Mouse (Mus musculus) gastrocnemius, postnatal 10 days (tissue): ENCODE results near the gene Cxcl17. TPM values are rescaled to one million over a fixed set of nuclear protein-coding genes. Genes with fewer than 3 reads are reported as not detected.

Experiments
- DNase-seq: peaks from one replicate; pipeline ENCODE4 v3.0.0; 2021; ENCODE audit warnings: mixed read lengths
- total RNA-seq, 2 experiments: library from RNA; stranded (reverse); gene quantifications; 2 replicates each; pipeline ENCODE4 v1.2.3; 2021

Gene Cxcl17
- total RNA-seq, 2 experiments from 2014 or later, result not detected

- DNase-seq, result no peak
These were observed 21.7 kb downstream of the Cxcl17 start for GRCm38 (mm10) chr7:25390986-25391385.

DNA sequence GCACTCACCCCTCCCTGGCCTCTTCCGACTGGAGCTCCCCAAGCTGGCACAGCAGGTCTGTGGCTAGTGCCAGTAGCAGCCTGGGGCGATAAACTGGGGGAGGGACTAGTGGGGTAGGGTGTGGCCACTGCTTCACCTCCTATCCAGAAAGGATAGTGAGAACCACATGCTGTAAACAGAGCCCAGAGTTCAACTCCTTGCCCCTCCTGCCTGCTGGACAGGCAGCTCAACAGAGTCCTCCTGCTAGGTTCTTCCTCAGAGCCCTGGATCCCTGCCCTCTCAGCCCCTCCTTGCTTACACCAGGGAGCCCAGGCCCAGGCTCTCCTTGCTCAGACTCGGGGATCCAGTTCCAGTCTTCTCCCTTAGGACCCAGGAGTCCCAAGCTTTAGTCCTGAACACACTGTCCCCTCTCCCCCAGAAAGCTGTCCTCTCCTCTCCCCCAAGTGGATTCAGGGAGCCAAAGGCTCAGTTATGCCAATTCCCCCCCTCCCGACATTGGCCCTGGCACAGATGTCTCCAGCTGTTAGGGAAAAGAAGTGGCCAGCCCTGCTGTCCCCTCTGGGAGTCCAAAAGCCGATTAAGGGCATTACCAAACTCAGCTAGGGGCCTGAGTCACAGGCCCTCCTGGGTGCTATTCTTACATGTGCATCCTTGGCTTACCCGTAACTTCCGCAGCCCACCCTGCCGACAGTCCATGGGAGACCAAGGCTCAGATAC lies 22.5 kb downstream of the Cxcl17 start:
- DNase-seq, result peak; percentile 57

GRCm38 (mm10) chr7:25388916-25389315 lies 23.8 kb downstream of the Cxcl17 start:
- no peak for DNase-seq

DNA sequence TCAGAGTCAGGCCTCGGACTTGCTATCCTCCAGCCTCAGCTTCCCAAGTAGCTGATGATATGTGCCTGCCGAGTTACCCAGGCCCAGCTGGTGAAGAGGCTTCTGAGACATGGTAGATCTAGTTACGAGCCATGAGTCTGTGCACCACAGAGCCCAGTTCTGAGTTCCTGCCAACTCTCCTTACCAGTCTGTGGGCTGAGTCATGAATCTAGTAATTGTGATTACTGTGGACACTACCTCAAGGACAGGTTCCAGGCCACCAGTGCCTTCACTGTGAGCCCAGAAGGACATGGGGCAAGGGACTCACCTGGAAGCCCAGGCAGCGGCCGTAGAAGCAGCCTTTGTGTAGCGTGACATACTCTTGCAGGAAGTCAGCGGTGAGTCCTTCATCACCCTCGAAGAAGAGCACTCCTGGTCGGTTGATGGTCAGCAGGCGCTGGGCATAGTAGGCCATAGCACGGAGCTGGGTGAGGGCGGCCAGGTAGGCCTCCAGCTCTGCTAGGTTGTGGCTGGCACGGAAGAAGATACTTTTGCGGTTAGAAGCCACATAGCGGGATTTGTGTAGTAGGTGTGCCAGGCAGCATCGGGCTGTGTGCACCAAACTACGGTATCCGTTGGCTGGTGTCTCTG lies 24.8 kb downstream of the Cxcl17 start:
- no peak for DNase-seq

DNA sequence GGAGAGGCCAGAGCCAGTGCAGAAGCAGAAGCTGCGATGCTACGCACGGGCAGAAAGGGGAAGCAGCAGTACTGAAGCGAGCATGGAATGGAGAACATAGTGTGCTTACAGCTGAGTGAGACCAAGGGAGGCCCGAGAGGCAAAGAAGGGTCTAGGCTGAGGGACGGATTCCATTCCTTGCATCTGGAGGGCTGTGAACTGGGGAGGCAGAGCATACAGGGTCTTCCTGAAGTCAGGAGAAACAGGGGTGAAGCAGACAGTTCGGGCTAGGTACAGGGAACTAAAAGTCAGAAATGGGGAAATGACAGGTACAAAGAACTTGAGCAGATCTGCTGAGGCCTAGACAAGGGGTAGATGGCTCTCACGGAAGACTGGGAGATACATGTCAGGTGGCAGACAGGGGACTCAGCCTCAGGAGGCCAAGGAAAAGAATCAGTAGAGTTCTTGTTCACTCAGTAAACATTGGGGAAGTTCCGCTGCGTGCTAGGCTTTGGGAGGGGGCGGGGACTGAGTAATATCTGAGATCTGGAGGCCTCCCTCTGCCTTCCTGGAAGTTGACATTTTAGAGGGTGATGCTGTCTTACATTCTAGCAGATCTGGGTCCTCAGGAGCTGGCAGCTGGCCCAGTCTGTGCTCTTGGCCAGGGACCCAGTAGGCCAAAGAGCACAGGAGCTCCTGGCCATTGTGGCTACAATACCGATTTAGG lies 26.7 kb downstream of the Cxcl17 start:
- peak; percentile 76 for DNase-seq

GRCm38 (mm10) chr7:25385259-25385658 lies 27.4 kb downstream of the Cxcl17 start:
- no peak for DNase-seq

DNA sequence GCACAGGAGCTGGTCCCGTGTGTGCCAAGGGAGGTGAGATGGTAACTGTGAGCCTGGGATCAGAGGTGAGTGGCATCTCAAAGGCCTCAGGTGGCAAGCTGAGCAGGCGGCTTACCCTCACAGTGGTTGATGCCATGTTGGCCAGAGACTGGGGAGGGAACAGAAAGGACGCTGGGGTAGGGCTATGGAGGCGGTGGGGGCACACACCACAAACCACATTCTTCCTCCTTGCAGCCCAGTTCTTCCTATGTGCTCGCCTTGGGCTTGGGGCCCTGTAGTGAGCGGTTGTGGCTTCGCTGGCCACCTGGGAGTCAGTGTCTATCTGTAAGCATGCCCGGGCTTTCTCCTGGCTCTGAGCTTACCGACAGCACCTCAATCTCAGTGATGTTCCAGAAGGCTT lies 27.9 kb downstream of the Cxcl17 start:
- DNase-seq, result no peak

DNA sequence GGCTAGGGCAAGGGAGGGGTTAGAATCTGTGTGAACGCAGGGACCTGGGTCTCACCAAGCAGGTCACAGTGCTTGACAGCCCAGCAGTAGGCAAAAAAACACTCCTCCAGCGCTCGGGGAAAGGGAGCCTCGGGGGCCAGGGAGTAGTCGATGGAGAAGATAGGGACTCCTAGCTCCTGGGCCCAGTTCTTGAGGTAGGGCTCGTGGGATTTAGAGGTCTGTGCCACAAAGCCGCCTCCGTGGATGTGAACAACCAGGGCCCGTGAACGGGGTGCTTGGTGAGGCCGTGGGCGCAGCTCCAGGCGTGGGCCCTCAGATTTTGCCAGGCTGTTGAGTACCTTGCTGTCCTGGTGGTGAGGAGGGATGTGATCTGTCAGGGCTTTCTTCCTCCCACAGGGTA lies 28.4 kb downstream of the Cxcl17 start:
- DNase-seq, result no peak

- DNase-seq, result no peak
These were observed 28.8 kb downstream of the Cxcl17 start for GRCm38 (mm10) chr7:25383891-25384290.

DNA sequence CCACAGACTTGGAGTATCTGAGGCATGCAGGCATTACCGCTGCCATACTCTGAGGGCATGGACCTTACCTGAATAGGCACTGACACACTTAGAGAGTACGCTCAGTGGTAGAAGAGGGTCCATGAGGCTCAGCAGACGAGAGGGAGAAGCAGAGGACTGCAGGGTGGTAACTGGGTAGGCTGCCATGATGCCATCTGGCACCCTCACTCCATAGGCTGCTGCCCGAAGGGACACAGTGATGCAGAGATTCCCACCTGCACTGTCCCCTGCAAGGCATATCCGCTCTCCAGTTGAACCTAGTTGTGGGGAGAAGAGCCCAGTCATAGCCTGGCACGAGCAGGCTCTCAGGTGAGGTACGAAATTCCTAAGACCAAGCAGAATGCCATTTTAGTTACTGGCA lies 29.3 kb downstream of the Cxcl17 start:
- no peak for DNase-seq

DNA sequence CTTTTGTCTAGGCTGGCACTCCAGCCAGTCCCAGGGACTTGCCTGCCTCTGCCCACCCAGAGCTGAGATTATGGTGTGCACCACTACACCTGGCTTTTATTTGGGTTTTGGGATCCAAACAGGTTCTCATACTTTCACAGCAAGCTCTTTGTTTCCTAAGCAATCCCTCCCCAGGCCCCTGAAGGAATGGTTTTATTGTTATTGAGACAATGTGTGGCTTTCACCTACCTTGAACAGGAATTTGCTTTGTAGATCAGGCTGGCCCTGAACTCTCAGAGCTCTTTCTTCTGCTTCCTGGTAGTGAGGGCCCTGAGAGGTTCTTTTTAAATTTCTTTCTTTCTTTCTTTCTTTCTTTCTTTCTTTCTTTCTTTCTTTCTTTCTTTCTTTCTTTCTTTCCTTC lies 30.1 kb downstream of the Cxcl17 start:
- no peak for DNase-seq

GRCm38 (mm10) chr7:25381284-25381680 lies 31.4 kb downstream of the Cxcl17 start:
- DNase-seq, result no peak

- DNase-seq, result no peak
These were observed 32.0 kb downstream of the Cxcl17 start for GRCm38 (mm10) chr7:25380392-25381283.

- peak; percentile 54 for DNase-seq
These were observed 32.9 kb downstream of the Cxcl17 start for GRCm38 (mm10) chr7:25379551-25380351.

GRCm38 (mm10) chr7:25378181-25379100 lies 34.2 kb downstream of the Cxcl17 start:
- no peak for DNase-seq

DNA sequence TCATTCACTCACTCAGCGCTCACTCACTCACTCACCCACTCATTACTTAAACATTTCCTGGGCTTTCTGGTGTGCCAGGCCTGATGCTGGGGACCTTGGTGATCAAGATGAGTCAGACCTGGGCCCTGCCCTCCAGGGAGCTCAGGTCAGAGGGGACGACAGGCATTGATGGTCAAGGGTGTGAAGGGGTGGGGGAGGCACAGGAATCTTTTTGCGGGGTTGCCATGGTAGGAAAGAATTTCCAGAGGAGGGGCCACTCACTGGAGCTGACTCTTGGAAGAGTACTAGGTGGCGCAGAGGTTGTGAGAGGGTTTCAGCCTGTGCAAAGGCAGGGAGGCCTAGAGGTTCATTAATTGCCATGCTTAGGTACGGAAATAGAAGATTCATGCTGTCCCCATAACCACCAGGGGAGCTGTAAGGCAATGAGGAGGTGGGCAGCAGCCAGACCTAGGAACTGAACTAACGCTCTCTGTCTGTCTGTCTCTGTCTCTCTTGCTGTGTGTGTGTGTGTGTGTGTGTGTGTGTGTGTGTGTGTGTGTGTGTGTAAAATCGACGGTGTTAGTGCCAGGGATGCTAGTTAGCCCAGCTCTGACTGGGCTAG lies 35.5 kb downstream of the Cxcl17 start:
- no peak for DNase-seq

GRCm38 (mm10) chr7:25376556-25376955 lies 36.1 kb downstream of the Cxcl17 start:
- peak; percentile 66 for DNase-seq

DNA sequence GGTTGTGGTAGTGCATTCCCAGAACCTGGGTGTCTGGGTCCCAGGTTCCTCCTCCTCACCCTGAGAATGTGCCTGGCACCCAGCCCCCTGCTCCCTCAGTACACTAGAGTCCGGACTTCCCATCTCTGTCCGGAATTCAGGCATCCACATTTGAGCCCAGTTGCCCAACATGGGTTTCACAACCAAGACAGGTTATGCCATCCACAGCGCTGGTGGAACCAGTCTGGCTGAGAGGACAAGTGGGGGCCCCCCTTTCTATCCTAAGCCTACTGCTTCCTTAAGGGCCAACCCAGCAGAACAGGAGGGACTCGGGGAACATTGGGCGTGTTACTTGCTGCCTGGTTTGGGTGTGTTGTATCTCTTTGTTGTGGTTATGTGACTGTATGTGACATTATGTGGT lies 40.2 kb downstream of the Cxcl17 start:
- no peak for DNase-seq

DNA sequence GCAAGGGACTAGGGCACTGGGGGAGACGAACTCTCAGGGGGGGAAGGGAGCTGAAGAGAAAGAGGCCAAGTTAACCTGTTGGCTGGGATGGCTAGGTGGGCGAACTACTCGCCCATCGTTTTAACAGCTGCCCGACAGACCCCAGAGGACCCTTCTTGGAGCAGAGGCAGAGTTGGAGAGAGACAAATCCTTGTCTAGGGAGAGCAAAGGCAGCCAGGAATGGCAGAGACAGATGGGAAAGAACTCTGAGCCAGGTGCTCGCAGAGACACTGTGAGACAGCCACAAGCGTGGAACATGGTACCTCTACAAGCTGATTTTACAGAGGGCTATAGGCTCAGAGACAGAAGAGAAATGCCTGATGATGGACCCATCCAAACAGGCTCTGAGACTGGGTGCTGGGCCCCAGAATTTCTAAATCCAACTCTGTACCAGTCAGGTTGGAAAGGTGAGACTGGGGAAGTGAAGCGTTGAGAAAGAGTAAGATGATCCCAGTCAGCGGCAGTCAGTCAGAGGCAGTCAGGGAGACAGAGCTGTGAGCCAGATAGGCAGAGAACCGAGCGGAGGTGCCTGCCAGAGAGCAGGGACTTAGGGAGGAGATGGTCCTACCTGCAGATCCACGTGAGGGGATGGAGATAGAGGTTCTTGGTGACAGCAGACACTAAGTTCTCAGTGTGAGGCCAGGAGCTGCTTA lies 43.5 kb downstream of the Cxcl17 start, which contains the start of gene Cnfn:
Cnfn (minus strand) TSS at position 667 of the 692 bp plus-strand sequence.
- no peak for DNase-seq
